Mouse (Mus musculus) limb, embryonic 12.5 days (tissue): ENCODE measurements around the gene Elmo3. TPM values are rescaled to one million over a fixed set of nuclear protein-coding genes. Genes with fewer than 3 reads are reported as not detected.
A peak's percentile ranks its signal among the peaks of the same experiment; 100 is the strongest.

Experiments
- ATAC-seq: fragments of 200-750 bp; cut with Nextera tagmentation; 2 replicates; pipeline ENCODE4 v1.8.0; 2017; ENCODE audit warnings: low read depth, moderate TSS enrichment; ENCODE audit not compliant: insufficient number of reproducible peaks, insufficient read depth, low FRiP score, low TSS enrichment
- H3K27ac ChIP-seq: fragments of 300-500 bp; sonication (generic); 2 replicates; pipeline ENCODE4 v1.5.1; 2016; ENCODE audit warnings: mild to moderate bottlenecking, moderate library complexity
- H3K27me3 ChIP-seq: fragments of 300-500 bp; sonication (generic); 2 replicates; pipeline ENCODE4 v1.6.1; 2016; ENCODE audit warnings: mild to moderate bottlenecking, moderate library complexity
- H3K36me3 ChIP-seq: fragments of 300-500 bp; sonication (generic); 2 replicates; pipeline ENCODE4 v1.6.1; 2016; ENCODE audit warnings: mild to moderate bottlenecking, moderate library complexity
- H3K4me1 ChIP-seq: fragments of 300-500 bp; sonication (generic); replicated peaks from 2 replicates; pipeline ENCODE4 v1.6.1; 2016
- H3K4me2 ChIP-seq: fragments of 300-500 bp; sonication (generic); 2 replicates; pipeline ENCODE4 v1.6.1; 2016; ENCODE audit warnings: mild to moderate bottlenecking, moderate library complexity
- H3K4me3 ChIP-seq: fragments of 300-500 bp; sonication (generic); replicated peaks from 2 replicates; pipeline ENCODE4 v1.5.1; 2016; ENCODE audit warnings: mild to moderate bottlenecking
- H3K9ac ChIP-seq: fragments of 300-500 bp; sonication (generic); replicated peaks from 2 replicates; pipeline ENCODE4 v1.6.1; 2016; ENCODE audit warnings: mild to moderate bottlenecking, moderate library complexity
- H3K9me3 ChIP-seq: fragments of 300-500 bp; sonication (generic); 2 replicates; pipeline ENCODE4 v1.6.1; 2016; ENCODE audit warnings: mild to moderate bottlenecking, moderate library complexity
- WGBS: fragments of 180-500 bp; shearing (Covaris S2); methylation state at CpG from one replicate; pipeline ENCODE4 v1.1.7; 2016; 5-methylcytosine and 5-hydroxymethylcytosine counted together
- polyA plus RNA-seq: library from polyadenylated mRNA; unstranded; fragments of >200 nt; fragmentation: Nextera tagmentation; extraction: Ambion mirVana; gene quantifications from 2 replicates; pipeline ENCODE4 v1.2.1, GENCODE M21; 2016

Elmo3 gene
- polyA plus RNA-seq, 1 experiment from 2014 or later: 4.4 TPM

DNA sequence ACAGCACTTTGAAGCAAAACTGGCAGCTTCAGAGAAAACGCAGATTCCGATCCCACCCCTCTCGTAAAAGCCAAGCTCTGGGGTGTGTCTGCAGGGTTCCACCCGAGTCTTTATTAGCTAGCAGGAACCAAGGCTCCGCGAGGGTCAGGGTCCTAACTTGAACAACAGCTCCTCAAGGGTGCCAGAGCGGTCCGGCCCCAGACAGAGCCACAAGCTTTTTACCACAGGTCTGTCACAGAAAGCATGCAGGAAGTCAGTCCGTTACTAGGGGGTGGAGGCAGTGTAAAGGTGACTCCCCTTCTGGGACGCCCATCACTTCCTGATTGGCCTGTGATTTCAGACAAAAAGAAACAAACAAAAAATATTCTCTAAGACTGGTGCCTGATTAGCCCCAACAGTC, 40.3 kb upstream of the Elmo3 start:
- Histone ChIP-seq H3K9me3 (peaks cover 6% of the 10 kb centered on the region; the same call in 1 of the 2 replicates), H3K9ac (peak overlapping the region; percentile 60; the same call in 1 of the 2 replicates), H3K36me3 (no peaks in the 10 kb centered on the region), H3K4me2 (peak overlapping the region; percentile 83), H3K4me1 (peaks cover 29% of the 10 kb centered on the region), H3K27me3 (peaks cover 96% of the 10 kb centered on the region), H3K27ac (no peak overlapping the region), H3K4me3 (peak overlapping the region; percentile 69)
- WGBS: 7% methylated on average over 10 of the region's 10 CpGs
- ATAC-seq: no peak

DNA sequence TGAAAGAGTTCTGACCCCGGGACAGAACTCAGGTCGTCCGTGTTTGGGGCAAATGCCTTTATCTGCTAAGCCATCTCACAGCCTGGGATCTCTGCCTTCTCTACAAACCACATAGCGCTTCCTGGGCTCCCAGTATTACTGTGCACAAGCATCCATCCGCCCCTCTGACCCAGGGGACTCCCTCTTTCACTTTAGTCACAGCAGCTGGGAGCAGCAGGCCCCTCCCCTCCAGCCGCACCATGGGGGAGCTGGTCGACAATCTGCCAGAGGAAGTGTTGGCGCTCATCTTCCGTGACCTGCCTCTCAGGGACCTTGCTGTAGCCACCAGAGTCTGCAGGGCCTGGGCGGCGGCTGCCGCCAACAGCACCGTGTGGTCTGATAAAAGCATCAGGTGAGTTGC, 38.6 kb upstream of the Elmo3 start:
- H3K27ac ChIP-seq: no peak overlapping the region
- H3K9ac ChIP-seq: 0 out of 2 replicates have a peak overlapping the region, but pooled peaks have one; percentile 23
- 12% methylated on average over 13 of the region's 13 CpGs for WGBS
- H3K9me3 ChIP-seq: peaks cover 6% of the 10 kb centered on the region; the same call in 1 of the 2 replicates
- H3K36me3 ChIP-seq: no peaks in the 10 kb centered on the region
- peaks cover 38% of the 10 kb centered on the region for H3K4me1 ChIP-seq
- H3K4me3 ChIP-seq: no peak overlapping the region
- ATAC-seq: no peak
- H3K27me3 ChIP-seq: peaks cover 96% of the 10 kb centered on the region
- no peak overlapping the region for H3K4me2 ChIP-seq

DNA sequence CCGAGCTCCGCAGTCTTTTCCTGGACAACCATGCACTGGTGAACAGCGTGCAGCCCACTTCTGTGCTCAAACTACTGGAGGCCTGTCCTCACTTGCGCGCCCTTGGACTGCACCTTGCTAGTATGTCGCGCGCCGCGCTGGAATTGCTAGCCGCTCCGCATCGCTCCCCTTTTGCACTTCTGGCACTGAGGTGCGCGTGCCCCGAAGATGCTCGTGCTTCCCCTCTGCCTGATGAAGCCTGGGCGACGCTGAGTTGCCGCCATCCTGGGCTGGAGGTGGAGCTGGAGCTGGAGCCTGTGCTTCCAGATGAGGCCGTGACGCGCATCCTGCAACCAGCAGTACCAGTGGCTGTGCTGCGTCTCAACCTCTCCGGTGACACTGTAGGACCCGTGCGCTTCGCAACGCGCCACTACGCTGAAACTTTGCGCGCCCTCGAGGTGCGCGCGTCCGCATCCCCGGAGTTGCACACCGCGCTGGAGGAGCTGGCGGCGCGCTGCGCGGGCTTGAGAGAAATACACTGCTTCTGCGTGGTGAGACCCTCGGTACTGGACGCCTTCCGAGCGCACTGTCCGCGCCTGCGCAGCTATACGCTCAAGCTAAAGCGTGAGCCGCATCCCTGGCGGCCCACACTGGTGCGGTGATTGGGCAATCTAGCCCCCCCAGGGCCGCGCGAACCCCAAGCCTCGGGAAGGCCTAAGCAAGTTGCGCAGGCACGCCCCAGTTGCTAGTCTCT, 36.9 kb upstream of the Elmo3 start:
- Histone ChIP-seq H3K4me1 (peaks cover 40% of the 10 kb centered on the region), H3K4me2 (peak overlapping the region; percentile 86), H3K9me3 (peaks cover 6% of the 10 kb centered on the region; the same call in 1 of the 2 replicates), H3K27ac (no peak overlapping the region), H3K36me3 (no peaks in the 10 kb centered on the region), H3K9ac (peak overlapping the region; percentile 57), H3K4me3 (peak overlapping the region; percentile 51), H3K27me3 (peaks cover 99% of the 10 kb centered on the region)
- under 1% methylated on average over 65 of the region's 65 CpGs for WGBS
- peak; percentile 54 for ATAC-seq

GRCm38 (mm10) chr8:105269075-105269458, 36.3 kb upstream of the Elmo3 start:
- Histone ChIP-seq H3K4me2 (peak overlapping the region; percentile 86), H3K36me3 (no peaks in the 10 kb centered on the region), H3K4me1 (peaks cover 40% of the 10 kb centered on the region), H3K9me3 (peaks cover 6% of the 10 kb centered on the region; the same call in 1 of the 2 replicates), H3K27me3 (peaks cover 99% of the 10 kb centered on the region), H3K9ac (peak overlapping the region; percentile 57), H3K27ac (no peak overlapping the region), H3K4me3 (peak overlapping the region; percentile 51)
- 1% methylated on average over 10 of the region's 10 CpGs for WGBS
- ATAC-seq: no peak

DNA sequence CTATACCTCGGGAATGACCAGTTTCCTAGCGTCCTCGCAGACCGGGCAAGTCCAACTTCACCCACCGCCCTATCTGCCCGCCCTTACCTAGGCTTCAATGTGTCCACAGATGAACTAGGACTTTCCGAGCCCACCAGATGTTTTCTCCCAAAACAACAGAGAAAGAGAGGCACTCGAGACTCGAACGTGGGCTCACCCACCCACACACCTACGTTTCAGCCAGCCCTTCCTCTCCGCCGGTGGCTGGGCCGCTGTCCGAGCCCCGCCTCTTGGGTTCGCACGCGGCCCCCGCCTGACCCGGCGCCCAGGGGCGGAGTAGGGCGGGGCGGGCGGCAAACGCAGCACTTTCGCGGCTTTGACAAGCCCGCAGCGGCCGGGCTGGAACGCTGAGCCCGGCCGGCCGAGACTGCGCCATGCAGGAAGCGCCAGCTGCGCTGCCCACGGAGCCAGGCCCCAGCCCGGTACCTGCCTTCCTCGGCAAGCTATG, 35.9 kb upstream of the Elmo3 start, which contains the start of gene Hsf4:
Gene Hsf4 (plus strand): TSS at position 341 of the 487 bp plus-strand sequence.
- H3K36me3 ChIP-seq: no peaks in the 10 kb centered on the region
- H3K9ac ChIP-seq: peak within 1 kb of the TSS; percentile 57
- H3K4me2 ChIP-seq: peak within 1 kb of the TSS; percentile 86
- WGBS: under 1% methylated on average over 42 of the region's 42 CpGs
- peaks cover 40% of the 10 kb centered on the region for H3K4me1 ChIP-seq
- no peak for ATAC-seq
- no peak within 1 kb of the TSS for H3K27ac ChIP-seq
- peaks cover 99% of the 10 kb centered on the region for H3K27me3 ChIP-seq
- H3K4me3 ChIP-seq: peak within 1 kb of the TSS; percentile 51
- peaks cover 6% of the 10 kb centered on the region; the same call in 1 of the 2 replicates for H3K9me3 ChIP-seq

DNA sequence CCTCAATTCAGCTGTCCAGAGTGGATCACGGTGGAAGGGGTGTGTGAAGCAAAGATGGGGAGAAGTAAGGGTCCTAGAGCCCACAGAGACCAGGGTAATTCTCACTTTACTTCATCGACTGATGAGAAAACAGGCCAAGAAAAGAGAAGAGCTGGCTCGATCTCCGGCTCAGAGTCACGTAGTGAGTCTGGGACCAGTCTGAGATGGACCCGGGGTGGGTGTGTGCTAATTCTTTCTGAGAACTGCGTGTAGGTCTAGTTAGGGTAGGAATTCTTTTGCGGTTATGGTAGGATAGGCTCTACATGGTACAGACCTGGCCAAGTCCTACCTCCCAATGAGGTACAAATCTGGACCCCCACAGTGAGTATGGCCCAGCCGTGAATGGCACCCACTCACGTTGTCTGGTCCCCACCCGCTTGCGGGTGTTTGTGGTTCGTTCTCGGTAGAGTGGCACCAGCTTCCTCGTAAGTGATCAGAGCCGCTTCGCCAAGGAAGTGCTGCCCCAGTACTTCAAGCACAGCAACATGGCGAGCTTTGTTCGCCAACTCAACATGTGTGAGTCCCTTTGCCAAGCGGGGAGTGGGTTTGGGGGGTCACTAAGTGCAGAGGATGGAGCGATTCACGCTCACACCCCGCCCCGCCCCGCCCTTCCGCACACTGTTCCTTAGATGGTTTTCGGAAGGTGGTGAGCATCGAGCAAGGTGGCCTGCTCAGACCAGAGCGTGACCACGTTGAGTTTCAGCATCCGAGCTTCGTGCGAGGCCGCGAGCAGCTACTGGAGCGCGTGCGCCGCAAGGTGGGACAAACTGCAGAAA, 35.1 kb upstream of the Elmo3 start:
- peak; percentile 0; the same call in 1 of the 2 replicates for ATAC-seq
- Histone ChIP-seq H3K27ac (no peak overlapping the region), H3K4me1 (peaks cover 36% of the 10 kb centered on the region), H3K4me3 (peak overlapping the region; percentile 51), H3K4me2 (peak overlapping the region; percentile 86), H3K27me3 (peaks cover 99% of the 10 kb centered on the region), H3K9me3 (peaks cover 6% of the 10 kb centered on the region; the same call in 1 of the 2 replicates), H3K9ac (no peak overlapping the region), H3K36me3 (no peaks in the 10 kb centered on the region)
- 2% methylated on average over 39 of the region's 39 CpGs for WGBS

DNA sequence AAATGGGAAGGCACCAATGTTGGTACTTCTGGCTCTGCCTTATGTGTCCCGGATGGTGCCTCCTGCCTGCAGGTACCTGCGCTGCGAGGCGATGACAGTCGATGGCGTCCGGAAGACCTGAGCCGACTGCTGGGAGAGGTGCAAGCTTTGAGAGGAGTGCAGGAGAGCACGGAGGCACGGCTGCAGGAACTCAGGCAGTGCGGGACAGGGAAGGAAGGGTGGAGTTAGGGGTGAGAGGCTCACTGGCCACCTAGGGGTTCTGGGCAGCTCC, 34.5 kb upstream of the Elmo3 start:
- Histone ChIP-seq H3K4me1 (peaks cover 41% of the 10 kb centered on the region), H3K9ac (no peak overlapping the region), H3K36me3 (no peaks in the 10 kb centered on the region), H3K4me2 (peak overlapping the region; percentile 33), H3K27me3 (peaks cover 99% of the 10 kb centered on the region), H3K27ac (no peak overlapping the region), H3K9me3 (peaks cover 6% of the 10 kb centered on the region; the same call in 1 of the 2 replicates), H3K4me3 (peak overlapping the region; percentile 13; the same call in 1 of the 2 replicates)
- WGBS: 3% methylated on average over 11 of the region's 11 CpGs
- ATAC-seq: no peak

DNA sequence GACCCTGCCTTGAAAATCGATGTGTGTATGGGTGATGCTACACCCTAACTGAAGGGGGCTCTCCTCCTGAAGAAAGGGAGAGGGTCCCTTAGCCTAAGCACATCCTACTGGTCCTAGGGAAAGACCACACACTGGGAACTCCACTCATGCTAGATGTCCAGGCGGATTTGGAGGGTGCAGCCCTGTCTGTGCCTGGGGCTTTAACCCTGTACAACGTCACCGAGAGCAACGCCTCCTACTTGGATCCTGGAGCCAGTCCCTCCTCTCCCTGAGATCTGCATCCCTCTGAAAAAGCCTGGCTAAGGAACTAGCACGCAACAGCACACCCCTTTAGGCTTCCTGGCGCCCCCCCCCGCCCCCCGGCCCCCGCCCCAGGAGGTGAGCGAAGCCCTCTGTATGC, 30.0 kb upstream of the Elmo3 start:
- Histone ChIP-seq H3K4me2 (peak overlapping the region; percentile 85), H3K9ac (no peak overlapping the region), H3K4me3 (peak overlapping the region; percentile 44), H3K36me3 (peaks cover 5% of the 10 kb centered on the region; the same call in 1 of the 2 replicates), H3K4me1 (peaks cover 32% of the 10 kb centered on the region), H3K27ac (no peak overlapping the region), H3K27me3 (peaks cover 99% of the 10 kb centered on the region), H3K9me3 (no peaks in the 10 kb centered on the region)
- 6% methylated on average over 10 of the region's 11 CpGs for WGBS
- ATAC-seq: no peak

GRCm38 (mm10) chr8:105275840-105276239, 29.6 kb upstream of the Elmo3 start, which contains the start of gene Nol3:
TSS of gene Nol3 (plus strand) at chr8:105276140.
- Histone ChIP-seq H3K4me3 (peak within 1 kb of the TSS; percentile 44), H3K4me2 (peak within 1 kb of the TSS; percentile 85), H3K9ac (peak within 1 kb of the TSS; percentile 55), H3K9me3 (no peaks in the 10 kb centered on the region), H3K27ac (no peak within 1 kb of the TSS), H3K4me1 (peaks cover 27% of the 10 kb centered on the region), H3K27me3 (peaks cover 99% of the 10 kb centered on the region), H3K36me3 (peaks cover 6% of the 10 kb centered on the region; the same call in 1 of the 2 replicates)
- no peak for ATAC-seq
- WGBS: 6% methylated on average over 10 of the region's 10 CpGs

DNA sequence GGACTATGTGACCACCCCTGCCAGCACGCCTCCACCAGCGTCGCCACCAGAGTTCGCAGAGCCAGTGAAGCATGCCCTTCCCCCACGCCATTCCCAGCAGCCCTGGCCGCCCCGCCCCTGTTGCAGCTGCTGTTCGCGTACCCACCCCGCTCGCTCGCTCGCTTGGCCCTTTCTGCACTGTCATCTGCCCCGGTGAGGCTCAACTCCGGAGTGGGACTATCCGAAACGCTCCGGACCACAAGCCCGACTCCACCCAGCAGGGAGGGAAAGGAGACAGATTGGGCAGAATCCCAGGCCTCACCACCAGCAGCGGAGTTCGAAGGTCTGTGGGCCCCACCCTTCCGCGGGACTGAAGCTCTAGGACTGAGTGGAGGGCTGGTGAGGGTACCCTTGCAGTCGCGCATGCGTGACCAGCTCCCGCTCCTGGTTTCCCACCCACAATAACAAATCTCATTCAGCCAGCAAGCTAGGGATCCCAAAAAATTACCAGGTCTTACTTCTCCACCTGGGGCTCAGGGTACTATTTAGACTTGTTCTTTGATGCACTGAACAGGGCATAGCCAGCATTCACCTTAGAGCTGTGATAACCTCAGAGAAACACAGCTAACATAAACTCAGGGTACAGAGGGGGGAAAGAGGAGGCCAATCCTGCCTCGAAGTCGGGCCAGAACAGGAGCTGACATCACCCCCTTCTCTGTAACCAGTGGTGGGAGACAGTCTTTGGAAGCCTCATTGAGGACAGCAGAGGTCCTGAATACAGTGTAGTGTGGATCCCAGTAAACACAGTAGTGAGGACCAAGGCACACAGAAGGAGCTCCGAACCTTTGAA, 28.9 kb upstream of the Elmo3 start:
- H3K4me3 ChIP-seq: peak overlapping the region; percentile 44
- no peaks in the 10 kb centered on the region for H3K9me3 ChIP-seq
- H3K4me1 ChIP-seq: peaks cover 26% of the 10 kb centered on the region
- no peak overlapping the region for H3K27ac ChIP-seq
- peaks cover 9% of the 10 kb centered on the region for H3K36me3 ChIP-seq
- peak; percentile 67; the same call in 1 of the 2 replicates for ATAC-seq
- 3% methylated on average over 30 of the region's 30 CpGs for WGBS
- peak overlapping the region; percentile 85 for H3K4me2 ChIP-seq
- peaks cover 97% of the 10 kb centered on the region for H3K27me3 ChIP-seq
- H3K9ac ChIP-seq: peak overlapping the region; percentile 55
